Mouse (Mus musculus): Measurements from ENCODE around the gene Nup153.

DNA sequence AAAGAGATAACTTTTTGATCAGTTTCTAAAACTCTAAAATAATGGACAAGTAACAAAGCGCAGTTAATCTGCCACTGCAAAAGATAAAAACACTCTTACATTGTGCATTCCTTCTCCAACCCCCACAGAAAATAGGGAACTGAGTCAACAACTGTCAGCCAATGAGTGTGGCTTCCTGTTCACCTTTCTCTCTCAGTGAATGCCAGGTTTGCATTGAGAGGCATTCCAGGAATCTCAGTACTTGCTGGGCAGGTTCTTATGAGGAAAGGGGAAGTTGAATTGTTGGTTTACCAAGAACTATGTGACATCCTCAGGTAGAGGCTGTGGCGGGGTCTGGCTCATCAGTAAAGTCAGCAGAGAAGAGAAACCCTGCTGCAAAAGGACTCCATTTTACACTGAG lies 31.0 kb downstream of the Nup153 start:
- TF ChIP-seq CTCF (IDR thresholded peaks at IDR 0.05; ENCODE audit: borderline replicate concordance, control insufficient read depth, extremely low read depth, insufficient read depth, low read length, poor library complexity) (no peak), POLR2A (IDR thresholded peaks at IDR 0.05; ENCODE audit: control insufficient read depth, extremely low read depth, insufficient read depth, low read length, poor library complexity) (no peak)

Data from thymus, adult 2 months (tissue).